Mouse (Mus musculus) CD4-positive naive resting alpha-beta T cell, adult 76 days (primary cell): ENCODE measurements around the gene Arel1. TPM values are rescaled to one million over a fixed set of nuclear protein-coding genes. Genes with fewer than 3 reads are reported as not detected.

Source experiments
- total RNA-seq: library from RNA; stranded (reverse); gene quantifications from one replicate; pipeline ENCODE4 v1.2.4, GENCODE M21; 2023

Arel1 gene
- total RNA-seq: 32.5 TPM

DNA sequence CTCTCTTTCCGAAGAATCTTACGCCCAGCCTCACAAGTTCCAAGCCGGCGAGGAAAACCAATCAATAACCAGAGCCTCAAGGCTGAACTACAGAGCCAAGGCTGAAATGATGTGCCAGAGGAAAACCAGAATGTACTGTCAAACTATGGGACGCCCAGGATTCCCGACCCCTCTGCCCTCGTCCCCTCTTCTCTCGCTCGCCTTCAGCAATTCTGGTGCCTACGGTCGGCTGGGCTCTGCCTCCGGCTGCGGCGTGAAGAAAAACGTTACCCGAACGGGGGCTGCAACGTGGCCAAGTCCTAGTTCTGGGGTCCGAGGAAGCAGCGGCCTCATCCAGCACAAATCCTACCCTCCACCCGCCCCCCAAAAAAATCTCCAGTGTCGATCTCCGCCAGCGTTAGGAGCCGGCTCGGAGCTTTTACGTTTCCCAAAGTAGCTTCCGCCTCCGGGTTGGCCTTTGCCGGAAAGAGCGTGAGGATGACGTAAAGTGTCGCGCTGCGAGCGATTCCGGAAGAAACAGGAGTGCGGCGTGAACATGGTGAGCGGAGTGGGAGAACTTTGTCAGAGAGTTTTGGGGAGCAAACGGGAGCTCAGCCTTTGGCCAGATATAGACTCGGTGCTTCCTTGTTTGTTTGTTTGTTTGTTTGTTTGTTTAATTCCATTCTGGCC lies at the start of gene Arel1, which contains the start of gene Fcf1:
Arel1 (minus strand) TSS at position 473 of the 669 bp plus-strand sequence.
Fcf1 (plus strand) TSS at position 470 of the 669 bp plus-strand sequence.

DNA sequence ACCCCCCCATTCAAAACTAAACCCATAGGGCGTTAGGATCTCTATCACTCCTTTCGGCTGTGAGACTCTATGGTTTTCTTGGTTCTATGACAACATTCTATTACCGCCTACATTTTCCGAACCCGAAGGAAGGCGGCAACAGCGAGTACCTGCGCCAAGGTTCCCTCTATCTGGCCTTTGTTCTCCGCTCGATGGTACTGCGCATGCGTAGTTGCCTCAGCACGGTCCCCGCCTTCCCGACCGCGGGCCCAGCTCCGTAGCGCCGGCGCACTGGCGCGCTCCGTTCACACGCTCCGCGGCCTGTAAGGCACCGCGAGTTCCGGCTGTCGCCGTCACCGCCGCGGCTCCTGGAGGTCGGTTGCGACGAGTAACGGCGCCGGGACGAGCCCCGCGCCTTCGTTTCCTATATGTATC lies 25.4 kb upstream of the Arel1 start, which contains the start of gene Ylpm1:
Ylpm1 (plus strand) TSS at position 239 of the 414 bp plus-strand sequence.

GRCm38 (mm10) chr12:84876481-84877121 lies 94.1 kb downstream of the Arel1 start, which contains the start of gene Ltbp2:
Gene Ltbp2, minus strand, starts transcription at chr12:84876532.

Other genes with a start within 250 kb of the Arel1 start
- gene Npc2, start 197.7 kb downstream of the Arel1 start, total RNA-seq: 179 TPM
- gene Isca2, start 197.6 kb downstream of the Arel1 start, total RNA-seq: 50.9 TPM
- gene Ltbp2, start 94.4 kb downstream of the Arel1 start, total RNA-seq: not detected
- 89.1 TPM for gene Fcf1, start within 50 bp of the Arel1 start, total RNA-seq
- 95.4 TPM for gene Ylpm1, start 25.4 kb upstream of the Arel1 start, total RNA-seq
- gene Prox2, start 139.9 kb upstream of the Arel1 start, total RNA-seq: 1.8 TPM
- gene Dlst, start 139.9 kb upstream of the Arel1 start, total RNA-seq: 199 TPM
- 4.7 TPM for gene Rps6kl1, start 180.4 kb upstream of the Arel1 start, total RNA-seq
- not detected for gene Pgf, start 206.9 kb upstream of the Arel1 start, total RNA-seq
- gene Eif2b2, start 248.6 kb upstream of the Arel1 start, total RNA-seq: 110 TPM